Mouse (Mus musculus) adrenal gland, adult 8-10 months (tissue): ENCODE data around the gene Nxph2. TPM values are rescaled to one million over a fixed set of nuclear protein-coding genes. Genes with fewer than 3 reads are reported as not detected.
A peak's percentile ranks its signal among the peaks of the same experiment; 100 is the strongest.

Source experiments
- DNase-seq: peaks from one replicate; pipeline ENCODE4 v3.0.0; 2022
- total RNA-seq, 4 experiments: library from RNA; stranded (reverse); gene quantifications; 2 replicates each; pipeline ENCODE4 v1.2.4; 2022

Nxph2 gene
- total RNA-seq, result not detected

- DNase-seq, result no peak
These were observed at the start of gene Nxph2 for GRCm38 (mm10) chr2:23320746-23321585. Gene Nxph2, plus strand, starts transcription at chr2:23321246.

DNA sequence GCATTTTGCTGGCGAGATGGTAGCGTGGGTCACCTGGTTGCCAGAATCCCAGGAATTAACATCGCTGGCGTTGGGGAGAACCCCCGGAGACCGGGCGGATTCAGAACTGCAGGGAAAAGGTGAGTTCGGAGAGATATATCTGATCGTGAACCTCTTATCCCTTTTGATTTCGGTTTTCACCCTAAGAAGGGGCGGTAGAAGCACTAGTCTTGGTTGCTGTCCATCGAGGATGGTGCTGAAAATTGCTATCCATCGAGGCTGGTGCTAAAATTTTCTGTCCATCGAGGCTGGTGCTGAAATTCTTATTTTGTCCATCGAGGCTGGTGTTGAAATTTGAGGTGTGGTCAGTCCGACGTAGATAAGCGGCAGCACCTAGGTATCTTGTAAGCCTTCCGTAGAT lies 30.1 kb upstream of the Nxph2 start:
- peak; percentile 1 for DNase-seq

DNA sequence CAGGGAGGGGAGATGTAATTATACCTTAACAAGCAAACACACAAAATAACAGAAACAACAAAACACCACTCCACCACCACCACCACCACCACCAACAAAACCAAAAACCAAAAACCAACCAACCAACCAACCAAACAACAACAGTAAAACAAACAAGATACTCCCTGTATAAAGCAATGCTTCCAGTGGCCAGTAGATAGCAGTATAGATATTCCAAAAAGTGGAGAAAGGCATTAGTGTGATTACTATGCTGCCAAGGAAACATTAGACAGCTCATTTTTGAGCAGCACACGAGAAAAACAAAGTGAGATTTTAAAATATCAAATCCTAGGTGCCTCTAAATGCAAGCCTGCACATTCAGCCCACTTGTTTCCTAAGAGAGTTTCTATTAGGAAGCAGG lies 6.2 kb upstream of the Nxph2 start:
- DNase-seq, result no peak

Other genes with a start within 250 kb of the Nxph2 start
- gene Mastl, start 165.2 kb upstream of the Nxph2 start, total RNA-seq, result 1 to 10 TPM in 2 of 4 experiments, under 1 TPM in 2; 0.93 to 1.4 (median 1.00) TPM
- 100 to 1,000 TPM; 121 to 125 (median 122) TPM for gene Yme1l1, start 164.9 kb upstream of the Nxph2 start, total RNA-seq
- under 1 TPM in 2 of 4 experiments, not detected in 2; 0.35 to 0.68 TPM for gene 4931423N10Rik, start 113.8 kb upstream of the Nxph2 start, total RNA-seq